Mouse (Mus musculus): ENCODE results near the gene S1pr1.

S1pr1 gene

DNA sequence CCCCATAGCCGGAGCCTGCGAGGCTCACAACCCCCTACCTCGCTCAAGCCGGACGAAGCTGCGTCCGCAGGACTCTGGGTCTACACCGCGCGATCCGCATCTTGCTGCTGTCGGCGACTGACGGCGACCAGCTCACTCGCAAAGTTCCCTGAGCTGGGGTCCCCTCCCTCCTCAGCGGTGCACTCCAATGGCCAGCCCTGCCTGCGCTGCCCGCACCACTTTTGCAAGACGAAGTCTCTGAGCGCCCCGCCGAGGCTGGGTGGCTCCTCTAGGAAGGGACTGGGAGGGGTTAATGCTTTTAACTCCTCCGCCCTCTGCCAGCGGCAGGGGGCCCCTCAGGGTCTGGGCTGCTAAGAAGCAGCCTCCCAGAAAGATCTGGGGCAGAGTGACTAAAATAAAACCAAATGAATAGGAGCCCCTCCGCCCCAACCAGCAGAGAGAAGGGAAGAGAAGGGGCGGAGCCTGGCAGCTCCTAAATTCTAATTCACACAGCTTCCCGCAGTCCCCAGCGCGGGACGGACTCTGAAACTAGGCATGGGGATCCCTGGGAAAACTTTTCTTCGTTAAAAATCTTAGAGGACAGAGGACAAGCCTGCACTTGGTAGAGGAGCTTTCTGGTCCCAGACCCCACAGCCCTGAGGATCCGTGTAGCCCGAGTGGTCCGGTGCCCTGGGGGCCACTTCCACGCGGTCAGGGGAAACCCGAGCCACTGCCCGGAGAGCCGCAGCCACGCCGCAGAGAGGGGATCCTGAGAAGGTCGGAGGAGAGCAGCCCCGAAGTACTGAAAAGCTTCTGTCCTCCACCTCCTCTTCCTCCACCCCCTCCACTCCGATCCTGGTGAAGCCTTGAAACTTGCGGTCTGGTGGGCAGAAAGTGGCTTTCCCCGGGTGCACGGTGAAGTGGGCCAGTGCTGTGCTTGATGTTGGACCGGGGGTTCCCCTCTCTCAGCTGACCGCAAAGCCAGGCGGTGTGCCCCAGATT is at the start of gene S1pr1:
TSS of gene S1pr1 (minus strand) at position 402 of the 981 bp plus-strand sequence.
- in situ Hi-C loops (cut with MseI, MboI), result loop anchor here (5.0 to 10.0 kb wide), 2 partner anchors 170 to 172 kb away; partner anchors contain the start of gene Dph5 (in 2 of the 2)

- in situ Hi-C loops (cut with MseI, MboI), result no loop called here
Observed at GRCm38 (mm10) chr3:115763292-115763691, 48.4 kb upstream of the S1pr1 start.

DNA sequence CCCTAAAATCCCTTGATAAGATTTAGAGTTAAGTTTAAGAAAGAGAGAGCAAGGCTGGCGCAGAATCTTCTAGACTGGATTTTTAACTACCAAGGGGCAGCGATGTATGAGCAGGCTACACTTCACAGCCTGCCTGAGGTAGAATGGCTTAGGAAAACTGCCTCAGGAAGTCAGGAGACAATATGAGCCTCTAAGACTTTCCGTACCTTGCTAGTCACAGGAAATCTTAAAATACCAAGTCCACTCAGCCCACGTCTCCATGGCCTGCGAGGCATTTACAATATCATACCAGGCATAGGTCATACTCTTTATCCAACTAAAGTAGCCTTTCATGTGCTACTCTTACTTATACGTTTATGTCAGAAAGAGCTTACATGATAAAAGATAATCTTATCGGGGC is 48.0 kb upstream of the S1pr1 start:
- in situ Hi-C loops (cut with MseI, MboI), result no loop called here

DNA sequence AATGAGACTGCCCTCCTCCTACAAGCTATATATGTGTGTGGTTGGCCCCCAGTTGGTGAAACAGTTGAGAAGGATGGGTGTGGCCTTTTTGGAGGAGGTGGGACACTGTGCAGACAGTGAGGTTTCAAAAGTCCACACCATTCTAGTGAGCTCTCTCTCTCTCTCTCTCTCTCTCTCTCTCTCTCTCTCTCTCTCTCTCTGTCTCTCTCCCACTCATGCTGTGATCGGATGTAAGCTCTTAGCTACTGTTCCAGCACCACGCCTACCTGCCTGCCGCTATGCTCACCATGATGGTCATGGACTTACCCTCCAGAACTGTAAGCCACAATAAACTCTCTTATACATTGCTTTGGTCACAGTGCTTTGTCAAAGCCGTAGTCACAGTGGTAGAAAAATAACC is 44.8 kb upstream of the S1pr1 start:
- in situ Hi-C loops (cut with MseI, MboI), result no loop called here

- in situ Hi-C loops (cut with MseI, MboI), result no loop called here
Observed at GRCm38 (mm10) chr3:115758455-115758912, 43.6 kb upstream of the S1pr1 start.

DNA sequence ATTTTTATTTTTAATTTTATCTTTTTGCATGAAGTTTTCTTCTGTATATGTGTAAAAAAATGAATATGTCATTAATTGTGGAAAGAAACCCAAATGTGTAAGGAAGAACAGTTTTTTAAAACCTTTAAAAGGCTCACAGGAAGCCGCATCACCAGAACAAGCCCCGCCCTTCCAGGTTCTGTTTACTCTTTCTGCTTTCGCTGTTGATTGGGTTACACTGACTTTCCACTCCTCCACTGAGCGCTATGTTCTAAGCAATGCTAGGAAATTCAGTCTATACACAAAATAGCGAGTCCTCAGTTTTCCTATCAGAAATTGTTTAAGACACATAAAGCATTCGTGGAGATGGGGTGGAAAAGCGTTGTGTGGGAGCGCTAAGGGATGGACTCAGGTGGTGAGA is 39.6 kb upstream of the S1pr1 start:
- in situ Hi-C loops (cut with MseI, MboI), result no loop called here

- in situ Hi-C loops (cut with MseI, MboI), result no loop called here
Observed at GRCm38 (mm10) chr3:115750369-115750768, 35.5 kb upstream of the S1pr1 start.

- in situ Hi-C loops (cut with MseI, MboI), result no loop called here
Observed at GRCm38 (mm10) chr3:115748289-115748989, 33.6 kb upstream of the S1pr1 start.

GRCm38 (mm10) chr3:115746511-115746910 is 31.6 kb upstream of the S1pr1 start:
- in situ Hi-C loops (cut with MseI, MboI), result no loop called here

DNA sequence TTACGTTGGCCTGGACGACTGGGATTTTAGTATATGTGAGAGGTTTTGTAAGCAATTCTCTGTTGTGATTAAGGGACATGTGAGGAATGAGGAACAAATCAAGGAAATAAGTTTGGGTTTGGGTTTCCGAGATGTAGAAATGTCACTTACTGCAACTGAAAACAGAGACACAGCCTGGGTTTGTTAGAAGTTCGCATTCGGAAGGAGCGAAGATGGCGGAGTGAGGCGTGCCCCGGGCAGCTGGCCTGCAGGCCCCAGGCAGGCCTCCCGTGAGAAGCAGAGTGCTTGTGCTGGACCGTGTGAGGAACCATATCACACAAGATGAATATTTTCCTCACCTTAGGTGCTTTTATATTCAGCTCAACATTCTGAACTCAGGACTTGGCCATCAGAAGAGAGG is 30.2 kb upstream of the S1pr1 start:
- in situ Hi-C loops (cut with MseI, MboI), result no loop called here

- in situ Hi-C loops (cut with MseI, MboI), result no loop called here
Observed at GRCm38 (mm10) chr3:115738524-115738923, 23.7 kb upstream of the S1pr1 start.

- in situ Hi-C loops (cut with MseI, MboI), result no loop called here
Observed at GRCm38 (mm10) chr3:115737785-115738318, 23.0 kb upstream of the S1pr1 start.

- in situ Hi-C loops (cut with MseI, MboI), result no loop called here
Observed at GRCm38 (mm10) chr3:115735540-115735939, 20.7 kb upstream of the S1pr1 start.

- in situ Hi-C loops (cut with MseI, MboI), result no loop called here
Observed at GRCm38 (mm10) chr3:115734841-115735240, 20.0 kb upstream of the S1pr1 start.

DNA sequence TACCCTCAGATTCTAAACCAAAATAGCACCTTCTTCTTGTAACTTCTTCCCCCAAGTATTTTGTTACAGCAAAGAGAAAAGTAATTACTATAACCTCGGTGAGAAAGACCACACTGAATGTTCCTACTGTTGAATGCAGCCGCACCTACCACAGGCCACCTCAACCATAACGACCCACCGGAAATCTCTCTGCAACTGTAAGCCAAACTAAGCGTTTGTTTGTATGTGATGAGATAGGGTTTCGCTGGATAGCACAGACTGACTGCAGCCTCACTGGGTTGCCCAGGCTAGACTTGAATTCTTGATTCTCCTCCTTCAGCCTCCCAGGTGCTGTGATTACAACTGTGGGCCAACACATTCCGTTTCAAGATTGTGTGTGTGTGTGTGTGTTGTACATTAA is 15.5 kb upstream of the S1pr1 start:
- in situ Hi-C loops (cut with MseI, MboI), result no loop called here

GRCm38 (mm10) chr3:115729187-115729586 is 14.3 kb upstream of the S1pr1 start:
- in situ Hi-C loops (cut with MseI, MboI), result no loop called here

GRCm38 (mm10) chr3:115728211-115728610 is 13.3 kb upstream of the S1pr1 start:
- in situ Hi-C loops (cut with MseI, MboI), result no loop called here

DNA sequence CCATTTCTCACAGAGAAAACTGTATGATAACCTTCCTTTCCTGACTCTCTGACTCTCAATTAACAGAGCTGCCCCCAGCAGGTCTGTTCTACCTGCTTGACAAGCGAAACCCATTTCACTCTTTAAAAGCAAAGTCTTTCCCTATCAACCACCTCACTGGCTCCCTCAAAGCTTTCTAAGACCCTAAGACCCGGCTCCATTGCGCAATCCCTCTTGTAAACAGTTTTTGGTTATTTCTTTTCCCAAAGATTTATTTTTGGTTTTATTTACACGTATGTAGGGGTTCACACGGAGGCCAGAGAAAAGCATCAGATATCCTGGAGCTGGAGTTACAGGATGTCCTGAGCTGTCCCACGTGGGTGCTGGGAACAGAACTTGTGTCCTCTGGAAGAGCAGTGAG is 4.0 kb upstream of the S1pr1 start:
- in situ Hi-C loops (cut with MseI, MboI), result loop anchor here in 1 of 2 experiments (10.0 kb wide), 1 partner anchor 166 kb away; the partner anchor contains the start of gene Dph5

DNA sequence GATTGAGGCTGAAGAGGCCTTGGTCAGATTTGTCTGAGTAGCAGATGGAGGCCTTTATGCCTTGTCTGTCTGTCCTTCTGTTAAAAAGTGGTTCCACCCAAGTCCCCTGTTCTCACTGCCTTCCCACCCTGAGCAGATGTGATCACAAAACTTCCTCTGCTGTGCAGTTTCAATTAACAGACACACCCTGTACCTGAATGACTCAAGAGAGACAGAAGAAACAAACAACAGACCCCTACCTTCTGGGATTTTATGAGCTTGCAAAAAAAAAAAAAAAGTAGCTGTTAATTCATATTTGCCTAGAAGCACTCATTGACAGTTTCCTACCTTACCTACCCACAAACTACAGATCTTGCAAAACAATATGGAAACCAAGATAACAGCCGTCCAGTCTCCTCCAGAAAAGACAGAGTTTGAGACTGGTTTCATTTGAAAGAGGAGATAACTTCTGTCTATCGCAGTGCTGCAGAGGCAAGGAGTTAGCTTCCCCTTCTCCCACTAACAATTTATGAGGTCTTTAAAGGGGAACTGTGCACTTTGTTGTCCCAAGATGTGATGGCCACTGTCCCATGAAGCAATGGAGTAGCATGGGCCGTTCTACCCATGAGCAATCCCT is 1.1 kb upstream of the S1pr1 start:
- in situ Hi-C loops (cut with MseI, MboI), result loop anchor here in 1 of 2 experiments (10.0 kb wide), 1 partner anchor 169 kb away; the partner anchor contains the start of gene Dph5

GRCm38 (mm10) chr3:115714049-115714435 is 830 bp downstream of the S1pr1 start:
- in situ Hi-C loops (cut with MseI, MboI), result loop anchor here (5.0 to 10.0 kb wide), 2 partner anchors 171 to 173 kb away; partner anchors contain the start of gene Dph5 (in 2 of the 2)

GRCm38 (mm10) chr3:115713417-115714048 is 1.3 kb downstream of the S1pr1 start:
- in situ Hi-C loops (cut with MseI, MboI), result loop anchor here (5.0 to 10.0 kb wide), 2 partner anchors 171 to 174 kb away; partner anchors contain the start of gene Dph5 (in 2 of the 2)
